Mouse (Mus musculus): ENCODE results near the gene Polr2l. TPM values are rescaled to one million over a fixed set of nuclear protein-coding genes. Genes with fewer than 3 reads are reported as not detected.
"Not testable (repeated sequence)": the region's sequence is repeated elsewhere in the genome, so short reads cannot be mapped to it uniquely, and the experiment has no call there.

Polr2l gene
- polyA plus RNA-seq, 1 experiment from 2014 or later, result 63.4 TPM

DNA sequence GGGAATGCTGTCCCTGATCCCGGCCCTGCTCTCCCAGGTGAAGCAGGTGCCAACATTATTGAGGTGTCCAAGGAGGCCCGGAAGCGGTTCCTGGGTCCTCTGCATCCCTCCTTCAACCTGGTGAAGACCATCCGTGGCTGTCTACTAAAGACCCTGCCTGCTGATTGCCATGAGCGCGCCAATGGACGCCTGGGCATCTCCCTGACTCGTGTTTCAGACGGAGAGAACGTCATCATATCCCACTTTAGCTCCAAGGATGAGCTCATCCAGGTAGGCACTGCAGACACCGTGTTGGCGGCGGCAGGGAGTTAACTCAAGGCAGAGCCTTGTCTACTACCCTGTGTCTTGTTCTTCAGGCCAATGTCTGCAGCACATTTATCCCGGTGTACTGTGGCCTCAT, 17.7 kb downstream of the Polr2l start:
- 92% methylated on average over 14 of the region's 14 CpGs for WGBS
- H3K27ac ChIP-seq, result no peak overlapping the region
- H3K36me3 ChIP-seq, result peaks cover 5% of the 10 kb centered on the region
- no peak overlapping the region for H3K4me3 ChIP-seq
- peaks cover 18% of the 10 kb centered on the region for H3K4me1 ChIP-seq
- ATAC-seq (ENCODE audit: low FRiP score, low read depth), result no peak
- H3K9me3 ChIP-seq, result no peaks in the 10 kb centered on the region
- peaks cover 41% of the 10 kb centered on the region for H3K27me3 ChIP-seq
- no peak overlapping the region for H3K4me2 ChIP-seq (replicated peaks)
- H3K9ac ChIP-seq, result no peak overlapping the region

- Histone ChIP-seq H3K4me2 (replicated peaks) (peak overlapping the region; percentile 97), H3K4me3 (no peak overlapping the region), H3K27me3 (peaks cover 36% of the 10 kb centered on the region), H3K9ac (no peak overlapping the region), H3K36me3 (peaks cover 10% of the 10 kb centered on the region), H3K4me1 (peaks cover 13% of the 10 kb centered on the region), H3K27ac (no peak overlapping the region), H3K9me3 (no peaks in the 10 kb centered on the region)
- WGBS, result 88% methylated on average over 6 of the region's 6 CpGs
- ATAC-seq (ENCODE audit: low FRiP score, low read depth), result no peak
These were observed 18.2 kb downstream of the Polr2l start for GRCm38 (mm10) chr7:141456739-141457138.

- peak overlapping the region; percentile 17; the same call in 1 of the 2 replicates for H3K27ac ChIP-seq
- peaks cover 9% of the 10 kb centered on the region for H3K4me1 ChIP-seq
- peak overlapping the region; percentile 72 for H3K9ac ChIP-seq
- peaks cover 26% of the 10 kb centered on the region for H3K27me3 ChIP-seq
- no peaks in the 10 kb centered on the region for H3K9me3 ChIP-seq
- peak overlapping the region; percentile 66 for H3K4me3 ChIP-seq
- 1% methylated on average over 23 of the region's 23 CpGs for WGBS
- peaks cover 20% of the 10 kb centered on the region for H3K36me3 ChIP-seq
- H3K4me2 ChIP-seq (replicated peaks), result peak overlapping the region; percentile 97
- no peak for ATAC-seq (ENCODE audit: low FRiP score, low read depth)
These were observed 19.2 kb downstream of the Polr2l start for GRCm38 (mm10) chr7:141455610-141456314.

- H3K4me3 ChIP-seq, result peak within 1 kb of the TSS; percentile 66
- peaks cover 19% of the 10 kb centered on the region for H3K27me3 ChIP-seq
- H3K27ac ChIP-seq, result peak within 1 kb of the TSS; percentile 17; the same call in 1 of the 2 replicates
- H3K4me2 ChIP-seq (replicated peaks), result peak within 1 kb of the TSS; percentile 97
- H3K9me3 ChIP-seq, result no peaks in the 10 kb centered on the region
- under 1% methylated on average over 45 of the region's 45 CpGs for WGBS
- peaks cover 27% of the 10 kb centered on the region for H3K36me3 ChIP-seq
- peaks cover 9% of the 10 kb centered on the region for H3K4me1 ChIP-seq
- peak within 1 kb of the TSS; percentile 72 for H3K9ac ChIP-seq
- peak; percentile 88 for ATAC-seq (ENCODE audit: low FRiP score, low read depth)
These were observed 19.9 kb downstream of the Polr2l start, which contains the start of gene Pnpla2 for GRCm38 (mm10) chr7:141454967-141455551. Gene Pnpla2, plus strand, starts transcription at chr7:141455198.

DNA sequence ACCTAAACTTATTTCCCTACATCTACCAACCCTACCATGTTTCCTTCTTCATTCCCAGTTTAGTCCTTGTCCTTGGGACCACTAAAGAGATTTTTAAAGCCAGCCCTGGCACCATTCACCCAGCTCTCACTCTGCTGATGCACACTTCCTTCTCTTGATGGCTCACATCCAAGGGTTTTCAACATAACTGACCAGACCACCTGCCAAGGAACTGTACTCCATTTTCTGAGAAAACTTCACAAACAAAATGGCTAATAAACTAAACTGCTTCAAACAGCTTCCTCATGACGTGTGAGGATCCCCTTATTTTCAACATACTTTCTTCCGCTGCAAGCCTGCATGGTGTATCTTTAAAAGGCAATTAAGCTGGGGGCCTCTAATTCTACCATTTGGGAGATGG, 21.3 kb downstream of the Polr2l start:
- ATAC-seq (ENCODE audit: low FRiP score, low read depth), result no peak
- WGBS, result 57% methylated on average over 2 of the region's 2 CpGs
- Histone ChIP-seq H3K4me1 (peaks cover 14% of the 10 kb centered on the region), H3K36me3 (peaks cover 38% of the 10 kb centered on the region), H3K27me3 (peaks cover 5% of the 10 kb centered on the region; the same call in 1 of the 2 replicates), H3K4me3 (no peak overlapping the region), H3K9me3 (no peaks in the 10 kb centered on the region), H3K9ac (no peak overlapping the region), H3K27ac (no peak overlapping the region), H3K4me2 (replicated peaks) (no peak overlapping the region)

DNA sequence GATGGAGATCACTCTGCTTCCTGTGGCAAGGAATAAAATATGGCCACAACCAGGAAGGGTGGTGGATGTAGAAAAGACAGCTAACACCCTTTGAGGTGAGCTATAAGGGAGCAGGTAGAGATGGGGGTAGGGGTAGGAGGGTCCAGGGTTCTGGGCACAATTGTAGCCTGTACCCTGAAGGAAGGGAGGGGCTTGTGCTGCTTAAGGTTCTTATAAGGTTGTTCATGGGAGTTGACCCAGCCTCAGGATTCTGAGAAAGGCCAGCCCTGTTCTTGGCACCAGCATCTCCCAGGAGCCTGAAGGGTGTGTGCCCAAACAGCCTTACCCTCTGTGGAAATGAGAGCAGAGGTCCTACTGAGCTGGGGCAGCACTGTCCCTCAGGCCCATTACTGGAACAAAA, 23.0 kb downstream of the Polr2l start:
- Histone ChIP-seq H3K9ac (no peak overlapping the region), H3K36me3 (peaks cover 40% of the 10 kb centered on the region), H3K4me3 (no peak overlapping the region), H3K27ac (no peak overlapping the region), H3K4me1 (peaks cover 20% of the 10 kb centered on the region), H3K9me3 (no peaks in the 10 kb centered on the region), H3K27me3 (peaks cover 4% of the 10 kb centered on the region; the same call in 1 of the 2 replicates), H3K4me2 (replicated peaks) (no peak overlapping the region)
- no peak for ATAC-seq (ENCODE audit: low FRiP score, low read depth)

DNA sequence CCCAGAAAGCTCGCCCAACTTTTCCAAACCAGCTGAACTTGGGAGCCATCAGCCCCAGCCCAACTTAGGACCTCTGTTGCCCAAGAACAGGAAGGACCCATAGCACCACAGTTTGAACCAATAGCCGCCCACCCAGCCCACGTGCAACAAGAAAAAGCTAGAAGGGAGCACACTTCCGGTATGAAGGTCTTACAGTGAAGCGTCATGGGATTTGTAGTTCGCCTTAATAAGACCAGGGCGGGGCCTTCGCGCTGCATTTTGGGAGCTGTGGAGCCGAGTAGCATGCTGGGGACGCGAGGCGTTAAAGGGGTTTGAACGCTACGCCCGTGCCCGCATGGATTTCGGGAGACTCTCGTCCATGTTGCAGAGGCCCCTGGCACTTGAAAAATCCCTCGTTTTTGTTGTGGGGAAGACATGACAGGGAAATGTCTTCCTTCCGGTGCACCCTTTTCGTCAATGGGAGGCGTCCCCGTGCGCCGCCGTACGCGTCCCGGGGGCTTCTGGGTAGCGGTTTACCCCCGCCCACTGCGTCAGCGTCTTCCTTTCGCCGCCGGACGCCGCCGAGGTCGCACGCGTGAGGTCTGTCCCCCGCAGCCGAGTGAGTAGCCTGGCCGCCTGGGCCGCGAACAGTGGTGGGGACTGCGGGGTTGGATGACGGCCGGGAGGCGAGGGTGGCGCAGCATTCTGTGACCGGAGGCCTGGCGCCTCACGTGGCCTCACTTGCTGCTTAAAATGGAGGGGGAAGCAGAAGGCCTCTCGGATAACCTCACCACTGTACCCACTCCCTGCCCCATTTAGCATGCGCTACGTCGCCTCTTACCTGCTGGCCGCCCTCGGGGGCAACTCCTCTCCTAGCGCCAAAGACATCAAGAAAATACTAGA, 27.6 kb downstream of the Polr2l start, which contains the start of gene Rplp2:
Rplp2 (plus strand) TSS at position 261 of the 882 bp plus-strand sequence.
- Histone ChIP-seq H3K9me3 (no peaks in the 10 kb centered on the region), H3K4me3 (peak within 1 kb of the TSS; percentile 87), H3K4me2 (replicated peaks) (peak within 1 kb of the TSS; percentile 76), H3K27me3 (no peaks in the 10 kb centered on the region), H3K27ac (peak within 1 kb of the TSS; percentile 56), H3K4me1 (peaks cover 30% of the 10 kb centered on the region), H3K9ac (peak within 1 kb of the TSS; percentile 93), H3K36me3 (peaks cover 40% of the 10 kb centered on the region)
- ATAC-seq (ENCODE audit: low FRiP score, low read depth), result peak; percentile 92
- under 1% methylated on average over 63 of the region's 63 CpGs for WGBS

DNA sequence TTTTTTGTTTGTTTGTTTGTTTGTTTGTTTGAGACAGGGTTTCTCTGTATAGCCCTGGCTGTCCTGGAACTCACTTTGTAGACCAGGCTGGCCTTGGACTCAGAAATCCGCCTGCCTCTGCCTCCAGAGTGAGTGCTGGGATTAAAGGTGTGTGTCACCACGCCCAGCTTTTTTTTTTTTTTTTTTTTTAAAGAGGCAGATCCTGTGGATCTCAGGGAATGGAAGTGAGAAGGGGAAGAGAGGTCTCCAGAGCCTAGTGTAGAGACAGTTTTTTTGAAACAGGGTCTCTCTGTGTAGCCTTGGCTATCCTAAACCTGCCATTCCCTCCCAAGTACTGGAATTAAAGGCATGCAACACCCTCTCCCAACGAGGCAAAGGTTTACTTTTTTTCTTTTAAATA, 28.6 kb downstream of the Polr2l start:
- WGBS, result 83% methylated on average over 3 of the region's 3 CpGs
- not testable (repeated sequence) for H3K9ac ChIP-seq; H3K9me3 ChIP-seq; ATAC-seq (ENCODE audit: low FRiP score, low read depth); H3K27me3 ChIP-seq; H3K27ac ChIP-seq
- peaks cover 36% of the 10 kb centered on the region for H3K4me1 ChIP-seq
- 0 out of 2 replicates have a peak overlapping the region, but pooled peaks have one; percentile 76 for H3K4me2 ChIP-seq (replicated peaks)
- peaks cover 41% of the 10 kb centered on the region for H3K36me3 ChIP-seq
- H3K4me3 ChIP-seq, result peak overlapping the region; percentile 87; the same call in 1 of the 2 replicates

- Histone ChIP-seq H3K36me3 (peaks cover 41% of the 10 kb centered on the region), H3K27ac (peak within 1 kb of the TSS; percentile 73), H3K4me1 (peaks cover 40% of the 10 kb centered on the region), H3K4me2 (replicated peaks) (peak within 1 kb of the TSS; percentile 88), H3K9ac (peak within 1 kb of the TSS; percentile 75), H3K27me3 (no peaks in the 10 kb centered on the region), H3K9me3 (no peaks in the 10 kb centered on the region), H3K4me3 (peak within 1 kb of the TSS; percentile 52)
- under 1% methylated on average over 25 of the region's 25 CpGs for WGBS
- peak; percentile 33 for ATAC-seq (ENCODE audit: low FRiP score, low read depth)
These were observed 31.1 kb downstream of the Polr2l start, which contains the start of gene Pidd1 for GRCm38 (mm10) chr7:141443828-141444237. Gene Pidd1, minus strand, starts transcription at chr7:141444025.

DNA sequence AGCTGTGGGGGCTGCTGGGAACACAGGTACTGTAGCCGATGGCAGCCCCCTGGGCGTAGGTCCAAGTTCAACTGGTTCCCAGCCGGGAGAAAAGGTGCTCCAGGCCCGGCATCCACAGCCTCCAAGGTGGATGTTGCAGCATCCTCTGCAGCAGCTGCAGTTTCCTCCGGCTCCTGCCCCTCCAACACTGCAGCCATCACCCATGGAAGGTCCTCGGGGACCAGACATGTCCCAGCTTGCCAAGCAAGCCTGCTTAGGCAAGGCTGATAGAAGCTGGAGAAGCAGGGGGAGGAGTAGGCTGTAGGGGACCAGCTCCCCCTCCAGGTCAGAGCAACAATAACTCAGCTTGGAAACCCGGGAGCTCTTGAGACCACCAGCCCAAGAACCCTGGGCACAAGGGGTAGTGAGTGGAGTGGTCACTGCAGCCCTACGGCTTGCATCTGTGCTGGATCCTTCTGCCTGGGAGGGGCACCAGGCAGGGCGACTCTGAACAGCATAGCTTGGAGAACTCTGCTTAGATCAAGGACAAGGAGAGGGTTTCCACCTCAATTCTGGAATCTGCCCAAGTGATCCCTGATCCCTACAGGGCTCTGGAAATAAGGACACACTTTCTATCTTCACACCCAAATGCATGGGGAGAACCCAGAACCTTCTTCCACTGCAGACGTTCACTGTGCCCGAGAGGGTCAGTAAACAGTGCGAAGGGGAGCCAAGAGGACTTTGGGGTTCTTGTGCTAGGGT, 31.7 kb downstream of the Polr2l start:
- H3K4me3 ChIP-seq, result peak overlapping the region; percentile 52
- 18% methylated on average over 12 of the region's 12 CpGs for WGBS
- H3K27ac ChIP-seq, result peak overlapping the region; percentile 73
- no peaks in the 10 kb centered on the region for H3K9me3 ChIP-seq
- H3K4me1 ChIP-seq, result peaks cover 34% of the 10 kb centered on the region
- no peaks in the 10 kb centered on the region for H3K27me3 ChIP-seq
- H3K9ac ChIP-seq, result peak overlapping the region; percentile 75
- H3K36me3 ChIP-seq, result peaks cover 41% of the 10 kb centered on the region
- peak overlapping the region; percentile 88 for H3K4me2 ChIP-seq (replicated peaks)
- ATAC-seq (ENCODE audit: low FRiP score, low read depth), result no peak

DNA sequence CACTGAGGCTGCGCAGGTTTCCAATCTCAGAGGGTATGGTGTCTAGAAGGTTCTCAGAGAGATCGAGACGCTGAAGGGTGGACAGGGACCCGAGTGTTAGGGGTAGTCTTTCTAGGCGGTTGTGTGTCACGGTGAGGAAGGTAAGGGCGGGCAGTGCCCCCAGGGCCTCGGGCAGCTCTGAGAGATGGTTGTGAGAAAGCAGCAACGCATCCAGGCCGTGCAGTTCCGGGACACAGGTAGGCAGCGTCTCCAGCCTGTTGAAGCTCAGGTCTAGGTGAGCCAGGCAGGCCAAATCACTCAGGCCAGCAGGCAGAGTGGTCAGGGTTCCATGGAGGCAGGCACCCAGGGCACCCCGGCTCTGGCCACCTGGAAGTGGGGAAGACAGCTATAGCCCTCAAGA, 32.7 kb downstream of the Polr2l start:
- no peak for ATAC-seq (ENCODE audit: low FRiP score, low read depth)
- Histone ChIP-seq H3K4me2 (replicated peaks) (peak overlapping the region; percentile 88), H3K36me3 (peaks cover 44% of the 10 kb centered on the region), H3K27me3 (no peaks in the 10 kb centered on the region), H3K27ac (no peak overlapping the region), H3K4me1 (peaks cover 32% of the 10 kb centered on the region), H3K9ac (peak overlapping the region; percentile 75), H3K4me3 (peak overlapping the region; percentile 52), H3K9me3 (no peaks in the 10 kb centered on the region)
- WGBS, result 92% methylated on average over 13 of the region's 13 CpGs
